Mouse (Mus musculus) natural killer cell, adult 2 months (primary cell): ENCODE measurements around the gene Pih1d1.
"Not testable (repeated sequence)": the region's sequence is repeated elsewhere in the genome, so short reads cannot be mapped to it uniquely, and the experiment has no call there.

Experiments
- DNase-seq, 2 experiments: peaks; one replicate each; pipeline ENCODE4 v3.0.0; 2022; ENCODE audit warnings: low spot score in 2 of 2

The Pih1d1 gene

DNA sequence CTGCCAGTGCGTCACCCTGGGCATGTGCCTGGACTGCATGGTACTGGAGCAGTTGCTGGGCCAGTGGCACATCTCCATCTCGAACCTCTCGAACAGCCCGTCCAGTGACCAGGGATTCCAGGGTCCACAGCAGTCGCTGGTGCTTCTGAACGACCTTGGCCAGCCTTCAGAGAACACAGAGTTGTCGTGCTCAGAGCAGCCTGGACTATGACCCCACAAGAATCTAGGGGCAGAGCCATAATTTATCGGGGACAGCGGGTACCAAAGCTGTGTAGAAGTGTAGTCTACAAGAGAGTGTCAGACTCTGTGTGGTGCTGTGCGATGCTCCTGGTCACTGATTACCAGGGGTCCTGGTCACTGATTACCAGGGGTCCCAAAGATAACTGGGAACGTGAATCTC lies 6.2 kb upstream of the Pih1d1 start:
- no peak for DNase-seq

DNA sequence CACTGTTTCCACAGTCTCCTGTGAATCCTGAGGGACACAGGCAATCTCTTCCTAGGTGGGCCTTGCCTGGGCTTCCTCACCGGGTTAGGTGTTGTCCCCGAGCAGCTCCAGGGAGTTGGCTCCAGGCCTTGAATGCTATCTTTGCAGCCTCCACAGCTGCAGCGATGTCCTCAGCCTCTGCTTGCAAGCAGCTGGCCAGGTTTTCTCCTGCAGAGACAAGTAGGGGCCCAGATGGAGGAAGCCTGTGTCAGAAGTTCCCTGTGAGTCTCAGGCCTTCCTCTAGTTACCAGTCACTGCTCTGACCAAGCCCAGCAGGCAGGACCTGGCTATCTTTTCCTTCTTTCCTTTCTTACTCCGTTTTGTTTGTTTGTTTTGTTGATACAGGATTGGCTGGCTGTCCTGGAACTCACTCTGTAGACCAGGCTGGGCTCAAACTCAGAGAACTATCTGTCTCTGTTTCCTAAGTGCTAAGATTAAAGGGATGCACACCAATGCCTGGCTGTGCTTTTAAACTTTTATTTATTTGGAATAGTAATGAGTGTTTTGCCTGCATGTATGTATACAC lies 5.5 kb upstream of the Pih1d1 start:
- no peak for DNase-seq

DNA sequence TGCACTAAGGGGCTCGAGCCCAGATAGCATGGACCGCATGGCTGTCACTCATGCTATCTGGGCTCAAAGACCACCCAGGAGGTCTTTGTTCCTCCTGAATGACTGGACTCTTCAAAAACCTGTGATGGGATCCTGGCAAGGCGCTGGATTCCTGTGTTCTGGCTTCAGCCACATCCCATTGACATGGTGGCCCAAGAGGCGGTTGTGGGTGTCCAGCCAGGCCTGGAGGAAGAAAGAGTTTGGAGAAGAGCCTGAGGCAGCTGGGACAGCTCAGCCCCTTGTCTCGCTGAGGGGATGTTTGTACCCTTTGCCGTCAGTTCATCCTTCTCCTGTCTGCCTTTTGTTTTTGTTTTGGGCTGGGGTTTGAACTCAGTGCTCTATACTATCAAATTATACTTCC lies 4.6 kb upstream of the Pih1d1 start:
- no peak for DNase-seq

DNA sequence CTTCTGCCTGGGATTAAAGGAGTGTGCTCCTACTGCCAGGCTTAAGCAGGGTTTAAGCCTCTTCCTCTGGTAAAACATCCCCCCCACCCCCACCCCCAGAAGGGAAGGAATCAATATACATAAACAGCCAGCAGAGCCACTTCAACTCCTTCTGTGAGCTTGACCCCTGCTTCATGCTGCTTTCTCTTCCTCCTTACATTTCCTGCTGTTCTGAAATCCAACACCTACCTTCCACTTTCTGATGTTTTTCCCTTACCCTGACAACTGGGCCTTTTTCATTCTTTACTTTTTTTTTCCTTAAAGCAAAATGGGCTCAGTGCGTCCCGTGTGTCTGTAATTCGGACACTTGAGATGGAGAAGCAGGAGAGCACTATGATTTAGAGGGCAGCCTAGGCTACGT lies 3.8 kb upstream of the Pih1d1 start:
- DNase-seq, result no peak

DNA sequence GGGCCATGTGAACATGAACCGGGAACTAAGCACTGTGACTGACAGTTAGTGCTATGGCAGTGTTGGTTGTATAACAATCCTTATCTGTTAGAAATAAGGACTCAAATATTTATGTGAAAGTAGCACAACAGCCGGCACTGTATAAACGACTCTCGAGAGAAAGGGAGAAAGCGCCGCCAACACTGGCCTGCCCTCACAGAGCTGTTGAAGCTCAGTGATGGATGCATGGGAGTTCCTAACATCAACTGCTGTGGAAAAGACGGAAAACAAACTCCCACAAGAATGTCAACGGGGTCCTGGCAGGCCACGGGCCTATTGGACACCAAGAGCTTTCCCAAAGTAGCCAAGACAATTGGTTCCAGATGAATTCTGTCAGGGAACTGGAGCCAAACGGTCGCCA lies 2.8 kb upstream of the Pih1d1 start:
- DNase-seq, result no peak

DNA sequence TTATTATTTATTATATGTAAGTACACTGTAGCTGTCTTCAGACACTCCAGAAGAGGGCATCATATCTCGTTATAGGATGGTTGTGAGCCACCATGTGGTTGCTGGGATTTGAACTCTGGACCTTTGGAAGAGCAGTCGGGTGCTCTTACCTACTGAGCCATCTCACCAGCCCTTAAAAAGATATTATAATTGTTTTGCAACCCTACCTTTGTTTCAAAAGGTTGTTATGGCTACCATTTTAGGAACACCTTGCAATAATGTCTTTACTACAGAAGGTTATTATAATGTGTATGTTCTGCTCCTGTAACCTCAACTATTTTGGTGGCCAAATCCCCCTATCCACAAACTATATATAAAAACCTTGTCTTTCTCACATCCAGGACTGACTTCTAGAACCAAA lies 1.1 kb upstream of the Pih1d1 start:
- not testable (repeated sequence) for DNase-seq

DNA sequence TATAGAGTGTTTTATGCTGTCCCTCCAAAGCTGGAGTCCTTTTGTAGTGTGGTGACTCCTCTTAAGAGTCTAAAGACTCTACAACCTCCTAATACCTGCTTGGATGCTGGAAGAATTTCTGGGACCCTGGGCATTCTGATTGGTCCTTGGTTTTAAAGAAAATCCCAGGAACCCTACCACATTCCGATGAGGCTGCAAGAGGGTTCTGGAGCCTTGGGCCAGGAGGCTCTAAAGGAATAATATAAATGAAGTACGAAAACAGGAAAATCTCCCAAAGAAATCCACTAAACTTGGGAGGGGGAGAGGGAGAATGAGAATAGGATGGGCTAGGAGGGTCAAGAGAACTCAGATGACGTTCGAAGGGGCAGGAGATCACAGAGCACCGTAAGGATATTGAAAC lies 517 bp upstream of the Pih1d1 start:
- no peak for DNase-seq

DNA sequence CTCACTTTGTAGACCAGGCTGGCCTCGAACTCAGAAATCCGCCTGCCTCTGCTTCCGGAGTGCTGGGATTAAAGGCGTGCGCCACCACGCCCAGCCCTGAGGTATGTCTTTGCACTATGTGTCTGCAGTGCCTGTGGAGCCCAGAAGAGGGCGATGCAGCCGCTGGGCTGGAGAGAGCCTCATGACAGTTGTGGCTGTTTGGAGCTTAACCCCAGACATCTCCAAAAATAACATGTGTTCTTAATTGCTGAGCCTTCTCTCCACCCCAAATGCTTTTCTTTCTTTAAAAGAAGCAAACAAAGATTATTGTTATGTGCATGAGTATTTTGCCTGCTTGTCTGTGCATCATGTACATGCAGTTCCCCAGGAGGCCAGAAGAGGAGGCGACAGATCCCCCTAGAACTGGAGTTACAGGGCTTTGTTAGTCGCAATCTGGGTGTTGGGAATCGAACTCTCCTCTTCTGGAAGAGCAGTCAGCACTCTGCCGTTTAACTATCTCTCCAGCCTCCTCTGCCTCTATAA lies 951 bp downstream of the Pih1d1 start:
- DNase-seq, result peak; percentile 44 to 67

DNA sequence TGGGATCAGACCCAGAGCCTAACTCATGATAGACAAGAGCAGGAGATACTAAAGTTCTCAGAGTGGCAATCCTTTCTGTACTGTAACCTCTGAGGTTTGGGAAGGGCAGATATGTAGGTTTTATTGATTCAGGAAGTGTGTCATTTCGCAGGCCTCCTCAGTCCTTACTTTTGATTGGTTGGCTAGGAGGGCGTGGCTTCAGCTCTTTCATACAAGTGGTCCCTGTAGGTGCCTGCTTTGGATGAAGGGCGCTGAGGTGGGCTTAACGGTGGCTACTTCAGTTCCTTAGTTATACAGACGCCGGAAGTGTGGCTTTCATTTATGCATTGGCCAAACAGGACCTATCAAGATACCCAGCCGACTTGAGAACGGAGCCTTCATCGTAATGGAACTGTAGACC lies 1.5 kb downstream of the Pih1d1 start:
- DNase-seq, result no peak

DNA sequence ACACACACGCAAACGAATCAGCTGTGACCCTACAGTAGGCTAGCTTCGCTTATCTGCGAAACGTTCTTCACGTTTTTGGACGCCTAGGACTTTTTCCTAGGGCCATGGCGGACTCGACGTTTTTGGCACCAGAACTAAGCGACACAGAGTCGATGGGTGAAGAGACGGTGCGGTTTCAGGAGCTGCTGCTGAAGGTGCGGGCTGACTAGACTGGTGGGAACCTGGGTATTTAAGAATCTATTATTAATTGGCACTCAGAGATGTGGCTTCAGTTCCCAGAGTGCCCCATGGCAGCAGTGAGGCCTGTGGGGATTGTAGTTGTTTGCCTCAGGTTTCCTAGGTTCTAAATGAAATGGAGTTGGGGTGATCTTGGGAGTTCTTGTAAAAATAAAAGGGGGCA lies 2.1 kb downstream of the Pih1d1 start:
- DNase-seq, result no peak

DNA sequence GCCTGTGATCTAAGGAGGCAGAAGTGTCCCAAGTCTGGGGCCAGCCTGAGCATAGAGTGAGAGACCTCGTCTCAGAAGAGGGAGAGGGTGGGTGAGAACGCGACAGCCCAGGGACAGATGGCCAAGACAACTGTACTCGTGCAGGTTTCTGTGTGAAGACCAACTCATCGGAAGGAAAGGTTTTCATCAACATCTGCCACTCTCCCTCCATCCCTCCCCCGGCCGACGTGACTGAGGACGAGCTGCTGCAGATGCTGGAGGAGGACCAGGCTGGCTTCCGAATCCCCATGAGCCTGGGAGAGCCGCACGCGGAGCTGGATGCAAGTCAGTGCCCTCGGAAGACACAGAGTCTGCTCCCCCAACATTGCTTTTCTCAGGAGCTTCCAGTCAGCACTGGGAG lies 3.4 kb downstream of the Pih1d1 start:
- DNase-seq, result no peak

DNA sequence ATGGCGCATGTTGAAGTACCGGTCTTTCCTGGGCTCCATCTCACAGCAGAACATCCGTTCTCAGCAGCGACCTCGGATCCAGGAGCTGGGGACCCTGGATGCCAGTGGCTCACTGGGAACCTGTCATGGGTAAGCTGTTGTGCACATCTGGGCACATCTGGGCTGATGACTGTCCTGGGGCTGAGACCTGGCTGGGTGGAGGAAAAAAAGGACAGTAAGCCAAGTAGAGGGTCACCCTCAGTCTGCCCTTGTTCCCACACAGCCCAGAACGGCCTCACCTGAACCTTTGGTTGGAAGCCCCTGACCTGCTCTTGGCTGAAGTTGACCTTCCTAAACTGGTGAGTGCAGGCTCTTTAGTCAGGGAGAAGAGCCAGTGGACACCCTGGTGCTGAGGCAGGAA lies 4.9 kb downstream of the Pih1d1 start:
- no peak for DNase-seq

DNA sequence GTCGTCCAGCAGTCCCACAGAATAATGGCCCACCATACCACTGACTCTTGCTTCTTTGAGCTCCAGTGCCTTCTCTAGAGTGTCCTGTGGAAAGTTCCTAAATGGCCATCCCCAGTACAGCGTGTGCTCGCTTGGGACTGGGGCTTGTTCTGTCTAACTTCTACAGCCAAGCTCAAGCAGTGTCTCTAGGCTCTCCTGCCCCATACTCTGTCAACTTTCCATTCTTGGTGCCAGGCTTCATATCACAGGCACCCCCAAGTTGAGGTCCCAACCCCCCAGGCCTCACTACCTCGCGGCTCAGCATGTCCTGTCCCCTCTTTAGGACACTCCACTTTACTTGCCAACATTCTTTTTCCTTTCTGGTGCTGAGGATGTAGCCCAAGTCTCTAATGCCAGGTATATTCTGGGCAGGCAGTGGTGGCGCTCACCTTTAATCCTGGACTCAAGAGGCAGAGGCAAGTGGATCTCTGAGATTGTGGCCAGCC lies 6.3 kb downstream of the Pih1d1 start:
- DNase-seq, result no peak

DNA sequence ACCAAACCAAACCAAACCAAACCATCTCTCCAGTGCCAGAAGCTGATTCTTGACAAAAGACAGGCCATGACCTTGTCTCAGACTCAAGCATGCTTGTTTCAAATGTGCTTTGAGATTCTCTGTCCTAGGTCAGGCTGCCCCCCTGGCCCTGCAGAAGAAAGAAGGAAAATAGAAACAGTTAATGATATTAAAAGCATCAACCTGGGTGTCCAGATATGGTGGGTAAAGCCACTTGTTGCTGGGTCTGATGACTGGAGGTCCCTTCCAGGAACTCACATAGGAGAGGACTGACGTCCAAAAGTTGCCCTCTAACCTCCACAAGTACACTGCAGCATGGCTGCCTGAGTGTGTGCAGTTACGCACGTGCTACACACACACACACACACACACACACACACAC lies 6.8 kb downstream of the Pih1d1 start:
- no peak for DNase-seq

DNA sequence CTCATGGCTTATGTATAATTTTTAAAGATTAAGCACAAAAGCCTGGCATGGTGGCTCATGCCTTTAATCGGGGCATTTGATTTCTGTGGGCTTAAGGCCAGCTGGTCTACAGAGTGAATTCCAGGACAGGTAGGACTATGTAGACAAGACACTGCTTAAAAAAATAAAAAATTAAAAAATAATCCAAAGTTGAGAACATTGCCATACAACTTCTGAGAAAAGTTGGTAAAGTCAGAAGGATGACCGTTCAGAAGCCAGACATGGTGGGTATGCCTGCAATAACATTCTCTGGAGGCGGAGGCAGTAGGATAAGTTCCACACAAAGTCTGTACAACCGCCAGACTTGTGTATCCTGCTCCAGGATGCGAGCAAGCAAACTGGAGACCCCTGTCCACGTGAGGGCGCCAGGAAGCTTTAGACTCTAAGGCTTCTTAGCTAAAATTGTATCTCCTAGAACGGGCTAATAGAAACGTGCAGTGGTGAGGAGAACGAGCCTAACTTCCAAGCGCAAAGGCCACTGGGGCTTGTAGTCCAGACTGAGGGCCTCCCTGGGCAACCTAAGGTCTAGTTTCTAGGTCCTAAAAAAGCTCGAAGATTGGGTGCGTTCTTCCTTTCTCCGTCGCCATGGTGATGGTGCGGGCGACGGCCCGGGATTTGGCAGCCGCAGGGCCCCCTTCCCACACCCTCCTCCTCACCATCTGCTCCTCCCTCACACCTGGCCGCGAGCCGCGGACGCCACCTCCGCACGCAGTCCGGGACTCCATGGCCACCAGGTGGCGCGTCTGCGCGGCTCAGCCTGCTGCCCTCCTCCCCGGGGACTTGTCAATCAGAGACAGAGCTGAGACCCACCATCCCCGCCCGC lies 7.7 kb downstream of the Pih1d1 start:
- peak; percentile 74 to 87 for DNase-seq

DNA sequence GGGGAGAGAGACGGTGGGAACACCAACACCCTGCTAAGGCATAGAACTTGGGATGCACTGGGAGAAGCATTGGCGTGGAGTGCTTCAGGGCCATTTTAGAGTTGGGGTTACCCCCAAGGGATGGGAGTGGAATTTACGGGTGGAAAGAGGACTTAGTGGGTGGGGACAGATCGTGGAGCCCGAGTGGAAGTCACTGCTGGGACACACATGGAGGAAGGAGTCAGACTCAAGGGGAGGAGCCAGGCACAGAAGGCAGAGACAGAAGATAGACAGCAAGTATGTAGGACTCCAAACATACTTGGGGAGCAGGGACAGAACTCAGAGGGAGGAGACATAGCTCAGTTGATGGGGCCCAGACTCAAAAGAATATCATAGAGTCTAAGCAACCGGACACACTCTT lies 8.4 kb downstream of the Pih1d1 start:
- no peak for DNase-seq

DNA sequence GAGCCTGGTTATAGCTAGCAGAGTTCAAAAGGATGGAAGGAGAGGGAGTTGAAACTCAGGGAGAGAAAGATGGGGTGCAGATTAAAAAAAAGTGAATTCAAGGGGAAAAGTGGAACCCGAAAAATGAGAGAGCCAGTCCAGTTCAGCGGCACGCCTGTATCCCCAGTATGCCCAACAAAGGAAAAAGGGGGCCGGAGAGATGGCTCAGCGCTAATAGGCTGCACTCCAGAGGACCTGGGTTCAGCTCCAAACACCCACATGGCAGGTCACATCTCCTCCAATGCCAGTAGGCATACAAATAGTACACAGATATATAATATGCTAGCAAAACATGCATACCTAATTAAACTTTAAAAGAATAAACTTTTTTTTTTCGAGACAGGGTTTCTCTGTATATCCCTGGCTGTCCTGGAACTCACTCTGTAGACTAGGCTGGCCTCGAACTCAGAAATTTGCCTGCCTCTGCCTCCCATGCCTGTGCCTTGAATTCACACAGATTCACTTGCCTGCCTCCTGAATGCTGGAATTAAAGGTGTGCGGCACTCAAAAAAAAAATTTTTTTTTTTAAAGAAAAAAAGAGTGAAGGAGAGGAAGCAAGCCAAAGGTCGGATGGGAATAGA lies 9.0 kb downstream of the Pih1d1 start:
- no peak for DNase-seq

DNA sequence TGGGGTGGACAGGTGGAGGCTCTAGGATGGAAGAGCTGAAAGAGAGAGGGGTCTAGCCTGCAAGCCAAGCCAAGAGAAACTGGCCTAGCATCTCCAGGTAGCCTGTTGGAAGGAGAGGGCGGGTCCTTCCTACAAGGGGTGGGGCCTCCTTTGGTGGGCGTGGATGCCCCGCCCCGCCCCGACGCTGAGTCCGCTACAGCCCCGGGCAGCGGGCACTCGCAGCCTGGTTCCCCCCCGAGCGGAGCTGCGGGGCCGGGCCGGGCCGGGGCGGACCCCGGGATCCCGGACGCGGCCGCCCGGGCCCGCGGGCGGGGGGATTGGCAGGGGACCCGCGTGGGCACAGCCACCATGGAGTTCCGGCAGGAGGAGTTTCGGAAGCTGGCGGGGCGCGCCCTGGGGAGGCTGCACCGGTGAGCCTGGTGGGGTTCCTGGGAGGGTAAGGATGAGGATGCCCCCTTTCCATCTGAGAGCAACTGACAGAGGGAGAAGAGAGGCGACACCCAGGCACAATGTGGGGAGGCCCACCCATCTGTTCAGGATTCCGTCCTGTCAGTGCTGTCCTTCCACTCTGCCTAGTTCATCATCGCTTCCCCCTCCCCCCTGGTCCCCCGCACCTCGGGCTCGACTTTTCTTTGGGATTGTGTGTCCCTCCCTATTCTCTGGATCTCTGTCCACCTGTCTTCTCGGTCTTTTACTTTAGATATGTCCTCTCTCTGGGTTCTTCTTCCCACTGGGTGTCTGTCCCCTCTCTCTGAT lies 9.8 kb downstream of the Pih1d1 start, which contains the start of gene Slc17a7:
Gene Slc17a7, plus strand, starts transcription at position 215 of the 756 bp plus-strand sequence.
- no peak for DNase-seq

DNA sequence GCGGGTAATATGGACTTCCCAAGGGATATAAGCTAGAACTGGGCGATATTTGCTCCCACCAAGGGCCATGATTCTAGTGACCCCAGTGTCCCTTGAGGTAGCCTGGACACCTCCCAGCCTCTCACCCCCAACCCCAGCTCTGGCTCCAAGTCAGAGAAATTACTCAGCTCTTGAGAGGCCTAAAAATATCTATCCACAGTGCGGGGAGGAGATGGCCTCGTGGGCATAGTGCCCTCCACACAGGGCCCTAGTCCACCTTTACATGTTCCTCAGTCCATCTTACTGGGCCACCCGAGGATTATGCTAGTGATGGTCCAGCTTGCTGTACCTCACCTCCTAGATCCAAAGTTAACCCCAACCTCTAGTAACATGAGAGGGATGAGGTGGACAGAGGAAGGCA lies 10.7 kb downstream of the Pih1d1 start:
- no peak for DNase-seq

DNA sequence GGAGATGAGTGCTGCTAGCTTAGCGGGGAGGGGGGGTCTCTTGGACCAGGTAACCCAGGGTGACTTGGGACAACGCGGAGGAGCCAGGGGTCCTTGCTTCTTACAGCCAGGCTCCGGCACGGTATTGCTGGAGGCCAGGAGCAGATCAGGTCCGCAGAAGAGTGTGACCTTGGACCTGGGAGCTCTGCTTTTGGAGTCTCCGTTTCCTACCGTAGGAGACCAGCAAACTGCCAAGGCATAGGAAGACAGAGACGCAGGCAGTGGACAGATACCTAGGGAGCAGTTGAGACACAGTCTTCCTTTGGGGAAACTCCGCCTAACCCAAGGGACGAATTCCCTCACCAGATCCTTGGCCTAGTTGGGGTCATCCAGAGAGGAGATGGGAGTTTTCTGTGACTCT lies 11.6 kb downstream of the Pih1d1 start:
- no peak for DNase-seq

DNA sequence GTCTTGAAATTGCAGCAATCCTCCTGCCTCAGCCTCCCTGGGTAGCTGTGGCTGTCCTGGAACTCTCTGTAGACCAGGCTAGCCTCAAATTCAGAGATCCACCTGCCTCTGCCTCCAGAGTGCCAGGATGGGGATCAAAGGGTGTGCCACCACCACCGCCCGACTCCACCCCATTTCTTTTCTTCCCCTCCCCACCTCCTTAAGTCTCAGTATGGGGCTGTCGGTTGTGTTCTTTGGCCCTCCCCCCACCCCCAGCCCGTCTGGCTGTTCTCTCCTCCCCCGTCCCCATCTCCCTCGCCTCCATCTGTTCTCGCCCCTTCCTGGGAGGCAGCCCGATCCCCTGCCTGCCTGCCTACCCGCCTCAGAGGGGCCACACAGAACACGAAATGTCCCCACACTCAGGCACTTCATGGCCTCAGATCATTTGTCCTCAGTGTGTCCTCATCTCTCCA lies 12.9 kb downstream of the Pih1d1 start:
- no peak for DNase-seq
